Mouse (Mus musculus): ENCODE measurements around the gene Sh3tc1.

DNA sequence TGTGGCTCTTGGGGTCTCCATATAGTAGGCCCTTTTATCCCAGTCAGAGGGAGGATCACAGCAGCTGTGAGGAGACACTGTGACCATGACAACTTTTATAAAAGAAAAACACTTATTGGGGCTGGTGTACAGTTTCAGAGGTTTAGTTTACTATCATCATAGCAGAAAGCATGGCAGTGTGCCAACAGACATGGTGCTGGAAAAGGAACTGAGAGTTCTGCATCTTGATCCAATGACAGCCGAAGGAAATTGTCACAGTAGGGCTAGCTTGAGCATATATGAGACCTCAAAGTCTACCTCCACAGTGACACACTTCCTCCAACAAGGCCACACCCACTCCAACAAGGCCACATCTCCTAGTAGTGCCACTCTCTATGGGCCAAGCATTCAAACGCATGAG lies 50.9 kb downstream of the Sh3tc1 start:
- no peak for TF ChIP-seq CTCF (IDR thresholded peaks at IDR 0.05; ENCODE audit: borderline replicate concordance, control insufficient read depth, extremely low read depth, insufficient read depth, low read length, poor library complexity)
- no peak for TF ChIP-seq POLR2A (IDR thresholded peaks at IDR 0.05; ENCODE audit: control insufficient read depth, extremely low read depth, insufficient read depth, low read length, poor library complexity)
